Mouse (Mus musculus): ENCODE data around the gene Rgs8. TPM values are rescaled to one million over a fixed set of nuclear protein-coding genes. Genes with fewer than 3 reads are reported as not detected.

Gene Rgs8
- polyA plus RNA-seq, 1 experiment from 2014 or later: 47.1 TPM

GRCm38 (mm10) chr1:153653674-153654073, 849 bp downstream of the Rgs8 start:
- Histone ChIP-seq H3K4me3 (ENCODE audit: low read depth, low read length) (peak overlapping the region; percentile 51), H3K4me2 (ENCODE audit: low read length) (peak overlapping the region; percentile 73), H3K36me3 (ENCODE audit: control insufficient read depth, insufficient read depth, low read length) (no peaks in the 10 kb centered on the region), H3K4me1 (ENCODE audit: control insufficient read depth, insufficient read depth, low read length) (peaks cover 35% of the 10 kb centered on the region), H3K27ac (ENCODE audit: low read length) (peak overlapping the region; percentile 86), H3K27me3 (ENCODE audit: control insufficient read depth, insufficient read depth, low read depth, low read length) (no peaks in the 10 kb centered on the region), H3K9me3 (replicated peaks; ENCODE audit: control insufficient read depth, low read length, poor library complexity, severe bottlenecking) (no peaks in the 10 kb centered on the region), H3K9ac (ENCODE audit: low read depth, low read length) (peak overlapping the region; percentile 78)
- ATAC-seq: peak; percentile 18; the same call in 1 of the 2 replicates
- 4% methylated on average over 5 of the region's 5 CpGs for WGBS

GRCm38 (mm10) chr1:153659666-153660065, 6.8 kb downstream of the Rgs8 start:
- H3K9me3 ChIP-seq (replicated peaks; ENCODE audit: control insufficient read depth, low read length, poor library complexity, severe bottlenecking): no peaks in the 10 kb centered on the region
- H3K27me3 ChIP-seq (ENCODE audit: control insufficient read depth, insufficient read depth, low read depth, low read length): no peaks in the 10 kb centered on the region
- no peak for ATAC-seq
- peak overlapping the region; percentile 2; the same call in 1 of the 2 replicates for H3K9ac ChIP-seq (ENCODE audit: low read depth, low read length)
- no peak overlapping the region for H3K4me3 ChIP-seq (ENCODE audit: low read depth, low read length)
- peak overlapping the region; percentile 83 for H3K27ac ChIP-seq (ENCODE audit: low read length)
- no peaks in the 10 kb centered on the region for H3K36me3 ChIP-seq (ENCODE audit: control insufficient read depth, insufficient read depth, low read length)
- WGBS: 12% methylated on average over 9 of the region's 9 CpGs
- peaks cover 65% of the 10 kb centered on the region for H3K4me1 ChIP-seq (ENCODE audit: control insufficient read depth, insufficient read depth, low read length)
- peak overlapping the region; percentile 32 for H3K4me2 ChIP-seq (ENCODE audit: low read length)

- 9% methylated on average over 15 of the region's 15 CpGs for WGBS
- Histone ChIP-seq H3K27me3 (ENCODE audit: control insufficient read depth, insufficient read depth, low read depth, low read length) (no peaks in the 10 kb centered on the region), H3K36me3 (ENCODE audit: control insufficient read depth, insufficient read depth, low read length) (no peaks in the 10 kb centered on the region), H3K4me1 (ENCODE audit: control insufficient read depth, insufficient read depth, low read length) (peaks cover 70% of the 10 kb centered on the region), H3K9ac (ENCODE audit: low read depth, low read length) (peak overlapping the region; percentile 61), H3K4me2 (ENCODE audit: low read length) (peak overlapping the region; percentile 51), H3K27ac (ENCODE audit: low read length) (peak overlapping the region; percentile 83), H3K4me3 (ENCODE audit: low read depth, low read length) (peak overlapping the region; percentile 13; the same call in 1 of the 2 replicates), H3K9me3 (replicated peaks; ENCODE audit: control insufficient read depth, low read length, poor library complexity, severe bottlenecking) (no peaks in the 10 kb centered on the region)
- ATAC-seq: peak; percentile 36; the same call in 1 of the 2 replicates
Measured at GRCm38 (mm10) chr1:153660982-153661688, 8.3 kb downstream of the Rgs8 start.

GRCm38 (mm10) chr1:153661689-153662002, 8.8 kb downstream of the Rgs8 start:
- 31% methylated on average over 4 of the region's 4 CpGs for WGBS
- Histone ChIP-seq H3K27me3 (ENCODE audit: control insufficient read depth, insufficient read depth, low read depth, low read length) (no peaks in the 10 kb centered on the region), H3K4me2 (ENCODE audit: low read length) (peak overlapping the region; percentile 51), H3K4me1 (ENCODE audit: control insufficient read depth, insufficient read depth, low read length) (peaks cover 71% of the 10 kb centered on the region), H3K9ac (ENCODE audit: low read depth, low read length) (peak overlapping the region; percentile 61), H3K27ac (ENCODE audit: low read length) (peak overlapping the region; percentile 83), H3K9me3 (replicated peaks; ENCODE audit: control insufficient read depth, low read length, poor library complexity, severe bottlenecking) (no peaks in the 10 kb centered on the region), H3K4me3 (ENCODE audit: low read depth, low read length) (peak overlapping the region; percentile 13; the same call in 1 of the 2 replicates), H3K36me3 (ENCODE audit: control insufficient read depth, insufficient read depth, low read length) (no peaks in the 10 kb centered on the region)
- no peak for ATAC-seq

GRCm38 (mm10) chr1:153662362-153662761, 9.5 kb downstream of the Rgs8 start:
- Histone ChIP-seq H3K9me3 (replicated peaks; ENCODE audit: control insufficient read depth, low read length, poor library complexity, severe bottlenecking) (no peaks in the 10 kb centered on the region), H3K36me3 (ENCODE audit: control insufficient read depth, insufficient read depth, low read length) (no peaks in the 10 kb centered on the region), H3K9ac (ENCODE audit: low read depth, low read length) (no peak overlapping the region), H3K4me1 (ENCODE audit: control insufficient read depth, insufficient read depth, low read length) (peaks cover 70% of the 10 kb centered on the region), H3K4me3 (ENCODE audit: low read depth, low read length) (no peak overlapping the region), H3K27ac (ENCODE audit: low read length) (no peak overlapping the region), H3K4me2 (ENCODE audit: low read length) (no peak overlapping the region), H3K27me3 (ENCODE audit: control insufficient read depth, insufficient read depth, low read depth, low read length) (no peaks in the 10 kb centered on the region)
- ATAC-seq: no peak
- WGBS: 25% methylated on average over 4 of the region's 4 CpGs

- Histone ChIP-seq H3K9ac (ENCODE audit: low read depth, low read length) (peak overlapping the region; percentile 61), H3K4me2 (ENCODE audit: low read length) (peak overlapping the region; percentile 51), H3K27me3 (ENCODE audit: control insufficient read depth, insufficient read depth, low read depth, low read length) (no peaks in the 10 kb centered on the region), H3K4me1 (ENCODE audit: control insufficient read depth, insufficient read depth, low read length) (peaks cover 72% of the 10 kb centered on the region), H3K4me3 (ENCODE audit: low read depth, low read length) (peak overlapping the region; percentile 20), H3K27ac (ENCODE audit: low read length) (peak overlapping the region; percentile 85), H3K36me3 (ENCODE audit: control insufficient read depth, insufficient read depth, low read length) (no peaks in the 10 kb centered on the region), H3K9me3 (replicated peaks; ENCODE audit: control insufficient read depth, low read length, poor library complexity, severe bottlenecking) (no peaks in the 10 kb centered on the region)
- WGBS: 2% methylated on average over 10 of the region's 10 CpGs
- ATAC-seq: peak; percentile 73
Measured at GRCm38 (mm10) chr1:153665066-153665715, 12.4 kb downstream of the Rgs8 start.

- peak overlapping the region; percentile 20 for H3K4me3 ChIP-seq (ENCODE audit: low read depth, low read length)
- peaks cover 63% of the 10 kb centered on the region for H3K4me1 ChIP-seq (ENCODE audit: control insufficient read depth, insufficient read depth, low read length)
- H3K27me3 ChIP-seq (ENCODE audit: control insufficient read depth, insufficient read depth, low read depth, low read length): no peaks in the 10 kb centered on the region
- H3K27ac ChIP-seq (ENCODE audit: low read length): peak overlapping the region; percentile 85
- H3K4me2 ChIP-seq (ENCODE audit: low read length): peak overlapping the region; percentile 51
- H3K9me3 ChIP-seq (replicated peaks; ENCODE audit: control insufficient read depth, low read length, poor library complexity, severe bottlenecking): no peaks in the 10 kb centered on the region
- H3K36me3 ChIP-seq (ENCODE audit: control insufficient read depth, insufficient read depth, low read length): no peaks in the 10 kb centered on the region
- WGBS: 17% methylated on average over 1 of the region's 1 CpGs
- peak overlapping the region; percentile 51 for H3K9ac ChIP-seq (ENCODE audit: low read depth, low read length)
- ATAC-seq: no peak
Measured at GRCm38 (mm10) chr1:153666236-153666635, 13.4 kb downstream of the Rgs8 start.

- H3K4me3 ChIP-seq (ENCODE audit: low read depth, low read length): peak overlapping the region; percentile 8; the same call in 1 of the 2 replicates
Measured at GRCm38 (mm10) chr1:153667244-153667727, 14.5 kb downstream of the Rgs8 start.

GRCm38 (mm10) chr1:153667781-153668180, 15.0 kb downstream of the Rgs8 start:
- Histone ChIP-seq H3K4me3 (ENCODE audit: low read depth, low read length) (no peak overlapping the region), H3K27me3 (ENCODE audit: control insufficient read depth, insufficient read depth, low read depth, low read length) (no peaks in the 10 kb centered on the region), H3K9me3 (replicated peaks; ENCODE audit: control insufficient read depth, low read length, poor library complexity, severe bottlenecking) (no peaks in the 10 kb centered on the region), H3K4me2 (ENCODE audit: low read length) (peak overlapping the region; percentile 51), H3K4me1 (ENCODE audit: control insufficient read depth, insufficient read depth, low read length) (peaks cover 53% of the 10 kb centered on the region), H3K27ac (ENCODE audit: low read length) (no peak overlapping the region), H3K9ac (ENCODE audit: low read depth, low read length) (peak overlapping the region; percentile 32; the same call in 1 of the 2 replicates), H3K36me3 (ENCODE audit: control insufficient read depth, insufficient read depth, low read length) (no peaks in the 10 kb centered on the region; the same call in 1 of the 2 replicates)
- no peak for ATAC-seq
- WGBS: 77% methylated on average over 5 of the region's 5 CpGs

More at GRCm38 (mm10) chr1:153667244-153667727, 14.5 kb downstream of the Rgs8 start:
- WGBS: 67% methylated on average over 4 of the region's 4 CpGs
- Histone ChIP-seq H3K4me2 (ENCODE audit: low read length) (peak overlapping the region; percentile 51), H3K9me3 (replicated peaks; ENCODE audit: control insufficient read depth, low read length, poor library complexity, severe bottlenecking) (no peaks in the 10 kb centered on the region), H3K4me1 (ENCODE audit: control insufficient read depth, insufficient read depth, low read length) (peaks cover 53% of the 10 kb centered on the region), H3K36me3 (ENCODE audit: control insufficient read depth, insufficient read depth, low read length) (no peaks in the 10 kb centered on the region; the same call in 1 of the 2 replicates), H3K27ac (ENCODE audit: low read length) (no peak overlapping the region), H3K27me3 (ENCODE audit: control insufficient read depth, insufficient read depth, low read depth, low read length) (no peaks in the 10 kb centered on the region), H3K9ac (ENCODE audit: low read depth, low read length) (peak overlapping the region; percentile 32; the same call in 1 of the 2 replicates)
- ATAC-seq: no peak
